Mouse (Mus musculus) liver, embryonic 11.5 days (tissue): ENCODE measurements around the gene Tbr1. TPM values are rescaled to one million over a fixed set of nuclear protein-coding genes. Genes with fewer than 3 reads are reported as not detected.

Experiments
- ATAC-seq: fragments of 200-750 bp; cut with Nextera tagmentation; replicated peaks from 2 replicates; pipeline ENCODE4 v1.8.0; 2017; ENCODE audit warnings: moderate number of reproducible peaks, mild to moderate bottlenecking, moderate TSS enrichment, moderate library complexity; ENCODE audit not compliant: low FRiP score
- DNase-seq: peaks from one replicate; pipeline ENCODE4 v3.0.0-alpha.2; 2017; ENCODE audit warnings: low spot score
- H3K27ac ChIP-seq: fragments of 300-500 bp; sonication (generic); 2 replicates; pipeline ENCODE4 v1.5.1; 2014; ENCODE audit warnings: mild to moderate bottlenecking, low read depth, low read length, control low read depth
- H3K27me3 ChIP-seq: fragments of 300-500 bp; sonication (generic); replicated peaks from 2 replicates; pipeline ENCODE4 v1.6.1; 2014; ENCODE audit warnings: low read length, mixed read lengths; ENCODE audit not compliant: control insufficient read depth, insufficient read depth
- H3K36me3 ChIP-seq: fragments of 300-500 bp; sonication (generic); 2 replicates; pipeline ENCODE4 v1.6.1; 2014; ENCODE audit warnings: mild to moderate bottlenecking, low read length, moderate library complexity, mixed read lengths; ENCODE audit not compliant: control insufficient read depth, insufficient read depth
- H3K4me1 ChIP-seq: fragments of 300-500 bp; sonication (generic); replicated peaks from 2 replicates; pipeline ENCODE4 v1.6.1; 2014; ENCODE audit warnings: low read length, mixed read lengths; ENCODE audit not compliant: control insufficient read depth, insufficient read depth
- H3K4me2 ChIP-seq: fragments of 300-500 bp; sonication (generic); 2 replicates; pipeline ENCODE4 v1.6.1; 2014; ENCODE audit warnings: mild to moderate bottlenecking, control low read depth, moderate library complexity
- H3K4me3 ChIP-seq: fragments of 300-500 bp; sonication (generic); 2 replicates; pipeline ENCODE4 v1.5.1; 2014; ENCODE audit warnings: low read depth, low read length, control low read depth
- H3K9ac ChIP-seq: fragments of 300-500 bp; sonication (generic); 2 replicates; pipeline ENCODE4 v1.6.1; 2014; ENCODE audit warnings: low read depth, low read length, control low read depth
- H3K9me3 ChIP-seq: fragments of 300-500 bp; sonication (generic); 2 replicates; pipeline ENCODE4 v1.6.1; 2016; ENCODE audit warnings: low read length, inconsistent platforms, mixed read lengths; ENCODE audit not compliant: control insufficient read depth
- WGBS: fragments of 180-500 bp; shearing (Covaris S2); extraction: QIAGEN DNeasy Blood & Tissue Kit; methylation state at CpG from one replicate; pipeline ENCODE4 v1.1.7; 2014; 5-methylcytosine and 5-hydroxymethylcytosine counted together
- polyA plus RNA-seq: library from polyadenylated mRNA; unstranded; fragments of >200 nt; fragmentation: Nextera tagmentation; extraction: Ambion mirVana; gene quantifications from 2 replicates; pipeline ENCODE4 v1.2.1, GENCODE M21; 2014

Gene Tbr1
- polyA plus RNA-seq, 1 experiment from 2014 or later: 0.26 TPM

- DNase-seq: no peak
- WGBS: under 1% methylated on average over 6 of the region's 6 CpGs
These were observed 6.0 kb downstream of the Tbr1 start for GRCm38 (mm10) chr2:61808776-61809175.

GRCm38 (mm10) chr2:61809381-61809780 lies 6.7 kb downstream of the Tbr1 start:
- Histone ChIP-seq H3K27ac (no peak overlapping the region), H3K27me3 (peaks cover 97% of the 10 kb centered on the region), H3K9ac (no peak overlapping the region), H3K4me2 (no peak overlapping the region), H3K36me3 (no peaks in the 10 kb centered on the region), H3K9me3 (no peaks in the 10 kb centered on the region), H3K4me1 (peaks cover 6% of the 10 kb centered on the region), H3K4me3 (no peak overlapping the region)
- 0% methylated on average over 1 of the region's 1 CpGs for WGBS
- DNase-seq (no peak), ATAC-seq (no peak)

More at GRCm38 (mm10) chr2:61808776-61809175, 6.0 kb downstream of the Tbr1 start:
- no peak for ATAC-seq
- Histone ChIP-seq H3K4me3 (no peak overlapping the region), H3K4me1 (peaks cover 6% of the 10 kb centered on the region), H3K36me3 (no peaks in the 10 kb centered on the region), H3K27ac (no peak overlapping the region), H3K9me3 (no peaks in the 10 kb centered on the region), H3K27me3 (peaks cover 97% of the 10 kb centered on the region), H3K4me2 (no peak overlapping the region), H3K9ac (no peak overlapping the region)

- Histone ChIP-seq H3K4me2 (no peak overlapping the region), H3K27ac (no peak overlapping the region), H3K36me3 (no peaks in the 10 kb centered on the region), H3K9ac (no peak overlapping the region), H3K4me3 (no peak overlapping the region), H3K9me3 (no peaks in the 10 kb centered on the region), H3K4me1 (peaks cover 9% of the 10 kb centered on the region), H3K27me3 (peaks cover 97% of the 10 kb centered on the region)
- ATAC-seq: no peak
- no peak for DNase-seq
- WGBS: 36% methylated on average over 4 of the region's 4 CpGs
These were observed 8.0 kb downstream of the Tbr1 start for GRCm38 (mm10) chr2:61810751-61811150.

GRCm38 (mm10) chr2:61811163-61811506 lies 8.4 kb downstream of the Tbr1 start:
- Histone ChIP-seq H3K27ac (no peak overlapping the region), H3K4me3 (no peak overlapping the region; the same call in 1 of the 2 replicates), H3K9me3 (no peaks in the 10 kb centered on the region), H3K4me1 (peaks cover 10% of the 10 kb centered on the region), H3K27me3 (peaks cover 97% of the 10 kb centered on the region), H3K9ac (no peak overlapping the region), H3K4me2 (peak overlapping the region; percentile 75; the same call in 1 of the 2 replicates), H3K36me3 (no peaks in the 10 kb centered on the region)
- peak; percentile 46 for DNase-seq
- no peak for ATAC-seq
- 5% methylated on average over 8 of the region's 8 CpGs for WGBS

- H3K9ac ChIP-seq: peak overlapping the region; percentile 43; the same call in 1 of the 2 replicates
- DNase-seq: peak; percentile 64
- peak overlapping the region; percentile 53 for H3K4me3 ChIP-seq
- WGBS: 1% methylated on average over 121 of the region's 121 CpGs
- ATAC-seq: peak; percentile 53
- H3K27me3 ChIP-seq: peaks cover 95% of the 10 kb centered on the region
- H3K36me3 ChIP-seq: no peaks in the 10 kb centered on the region
- no peak overlapping the region for H3K27ac ChIP-seq
- H3K4me2 ChIP-seq: peak overlapping the region; percentile 75
- peaks cover 10% of the 10 kb centered on the region for H3K4me1 ChIP-seq
- H3K9me3 ChIP-seq: no peaks in the 10 kb centered on the region
These were observed 9.0 kb downstream of the Tbr1 start for GRCm38 (mm10) chr2:61811507-61812421.

GRCm38 (mm10) chr2:61812536-61812935 lies 9.8 kb downstream of the Tbr1 start:
- Histone ChIP-seq H3K9ac (no peak overlapping the region), H3K4me1 (peaks cover 10% of the 10 kb centered on the region), H3K4me2 (peak overlapping the region; percentile 75), H3K9me3 (no peaks in the 10 kb centered on the region), H3K27me3 (peaks cover 89% of the 10 kb centered on the region), H3K4me3 (peak overlapping the region; percentile 53), H3K27ac (no peak overlapping the region), H3K36me3 (no peaks in the 10 kb centered on the region)
- ATAC-seq: no peak
- no peak for DNase-seq
- 4% methylated on average over 12 of the region's 12 CpGs for WGBS

GRCm38 (mm10) chr2:61813106-61813505 lies 10.4 kb downstream of the Tbr1 start:
- 9% methylated on average over 6 of the region's 6 CpGs for WGBS
- no peak for ATAC-seq
- no peak overlapping the region for H3K4me3 ChIP-seq
- no peak overlapping the region for H3K27ac ChIP-seq
- H3K4me2 ChIP-seq: no peak overlapping the region
- no peaks in the 10 kb centered on the region for H3K9me3 ChIP-seq
- no peaks in the 10 kb centered on the region for H3K36me3 ChIP-seq
- no peak overlapping the region for H3K9ac ChIP-seq
- peaks cover 10% of the 10 kb centered on the region for H3K4me1 ChIP-seq
- H3K27me3 ChIP-seq: peaks cover 86% of the 10 kb centered on the region
- peak; percentile 40 for DNase-seq

GRCm38 (mm10) chr2:61813521-61813920 lies 10.8 kb downstream of the Tbr1 start:
- no peaks in the 10 kb centered on the region for H3K36me3 ChIP-seq
- H3K4me2 ChIP-seq: no peak overlapping the region
- H3K27me3 ChIP-seq: peaks cover 82% of the 10 kb centered on the region
- no peak overlapping the region for H3K4me3 ChIP-seq
- H3K9ac ChIP-seq: no peak overlapping the region
- ATAC-seq (no peak), DNase-seq (no peak)
- 23% methylated on average over 1 of the region's 1 CpGs for WGBS
- no peaks in the 10 kb centered on the region for H3K9me3 ChIP-seq
- H3K4me1 ChIP-seq: peaks cover 10% of the 10 kb centered on the region
- H3K27ac ChIP-seq: no peak overlapping the region
